Mouse (Mus musculus) urinary bladder, postnatal 14 days (tissue): ENCODE measurements around the gene Arl8a.

Source experiments
- DNase-seq: peaks from one replicate; pipeline ENCODE4 v3.0.0; 2021; ENCODE audit warnings: low spot score

Arl8a gene

DNA sequence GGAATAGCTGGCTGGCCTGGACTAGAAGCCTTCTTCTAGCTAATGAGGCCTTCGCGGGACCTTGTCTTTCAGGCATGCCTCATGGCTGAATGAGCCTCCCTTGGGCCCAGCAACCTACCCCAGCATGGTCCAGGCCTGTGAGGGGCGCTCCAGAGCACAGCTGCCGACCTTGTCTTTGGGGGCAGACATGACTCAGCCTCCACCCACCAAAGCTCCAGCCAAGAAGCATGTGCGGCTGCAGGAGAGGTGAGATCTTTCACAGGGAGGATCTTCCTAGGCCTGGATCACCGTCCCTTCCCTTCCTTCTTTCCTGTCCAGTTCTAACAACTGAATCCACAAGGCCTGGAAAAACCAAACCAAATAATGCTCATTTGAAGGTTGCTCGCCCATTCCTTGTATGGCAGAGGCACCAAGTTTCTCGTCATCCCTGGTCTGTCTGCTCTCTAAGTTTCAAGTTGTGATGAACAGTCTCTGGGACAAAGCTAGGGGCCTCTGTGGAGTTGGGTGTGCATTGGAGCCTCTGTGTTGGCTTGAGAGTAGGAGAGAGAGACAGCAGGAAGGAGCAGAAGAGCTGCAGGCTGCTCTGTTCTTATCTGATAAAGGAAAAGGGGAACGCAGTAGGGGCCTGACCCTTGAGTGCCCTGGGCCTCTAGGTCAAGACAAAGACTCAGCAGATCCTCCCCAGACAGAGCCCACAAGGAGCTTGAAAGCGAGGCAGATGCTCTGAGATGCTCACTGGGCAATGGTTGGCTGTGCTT lies 12.8 kb upstream of the Arl8a start:
- DNase-seq: no peak

DNA sequence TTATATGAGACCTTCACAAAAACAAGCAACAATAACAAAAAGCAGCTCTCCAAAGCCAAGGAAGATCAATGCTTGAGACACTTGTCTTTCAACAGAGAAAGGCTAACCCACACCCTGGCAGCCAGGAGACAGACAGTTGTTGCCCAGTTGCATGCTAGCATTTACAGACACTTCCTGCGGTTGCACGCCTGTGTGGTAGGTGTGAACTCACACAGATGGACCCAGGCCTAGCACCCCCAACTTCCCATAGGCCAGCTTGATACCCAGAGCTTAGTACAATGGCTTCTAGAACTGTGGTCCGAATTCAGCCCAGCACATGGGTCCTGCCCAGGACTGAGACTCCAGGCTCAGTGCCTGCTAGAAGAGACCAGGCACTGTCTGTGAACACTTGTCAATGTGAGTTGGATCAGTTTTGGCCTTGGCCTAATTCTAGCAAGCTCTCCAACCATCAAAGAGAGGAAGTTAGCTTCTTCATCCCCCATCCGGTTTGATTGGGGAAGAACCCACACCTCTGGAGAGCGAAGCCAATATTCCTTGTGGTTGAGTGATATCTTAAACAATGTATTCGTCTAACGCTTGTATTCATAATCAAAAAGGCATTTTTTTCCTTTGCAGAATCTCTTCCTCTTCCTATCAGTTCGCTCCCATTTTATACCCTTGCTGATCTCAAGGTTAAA lies 11.4 kb upstream of the Arl8a start:
- no peak for DNase-seq

- peak; percentile 62 for DNase-seq
Observed at GRCm38 (mm10) chr1:135136500-135136899, 10.1 kb upstream of the Arl8a start.

- DNase-seq: no peak
Observed at GRCm38 (mm10) chr1:135139906-135140305, 6.7 kb upstream of the Arl8a start.

DNA sequence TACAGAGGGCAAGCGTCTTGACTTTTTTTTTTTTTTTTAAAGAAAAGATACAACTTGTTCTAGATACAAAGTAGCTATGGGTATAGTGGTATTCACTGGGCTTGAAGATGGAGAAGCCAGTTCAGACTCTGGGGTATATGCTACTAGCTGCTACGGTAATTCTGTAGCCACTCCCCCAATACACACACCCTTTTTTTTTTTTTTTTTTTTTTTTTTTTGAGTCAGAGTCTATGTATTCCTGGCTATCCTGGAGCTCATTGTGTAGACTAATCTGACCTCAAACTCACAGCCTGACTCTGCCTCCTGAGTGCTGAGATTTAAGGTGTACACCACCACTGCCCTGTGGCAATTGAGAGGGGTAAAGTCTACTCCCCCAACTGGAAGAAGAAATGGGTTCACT lies 4.2 kb upstream of the Arl8a start:
- DNase-seq: no peak

- DNase-seq: no peak
Observed at GRCm38 (mm10) chr1:135143940-135144339, 2.7 kb upstream of the Arl8a start.

GRCm38 (mm10) chr1:135146946-135147701 lies 500 bp downstream of the Arl8a start:
- DNase-seq: peak; percentile 90

GRCm38 (mm10) chr1:135147702-135148058 lies 1.1 kb downstream of the Arl8a start:
- DNase-seq: no peak

DNA sequence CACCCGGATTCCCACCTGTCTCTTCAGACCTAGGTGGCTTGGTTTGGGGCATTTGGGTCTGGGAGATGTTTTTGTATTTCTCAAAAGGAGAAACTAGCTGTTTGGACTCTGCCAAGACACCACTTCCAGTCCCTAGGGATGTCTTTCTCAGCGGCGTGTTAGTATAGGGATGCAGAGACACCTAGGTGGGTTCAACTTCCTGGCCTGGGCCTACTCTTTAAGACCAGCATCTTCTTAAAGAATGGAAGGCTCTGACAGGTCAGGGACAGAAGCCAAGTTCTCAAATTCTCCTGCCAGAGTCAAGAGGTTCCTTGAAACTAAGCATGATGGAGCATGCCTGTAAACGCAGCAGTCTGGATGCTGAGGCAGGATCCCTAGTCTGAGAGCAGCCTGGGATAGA lies 1.9 kb downstream of the Arl8a start:
- no peak for DNase-seq

- DNase-seq: no peak
Observed at GRCm38 (mm10) chr1:135148996-135149395, 2.4 kb downstream of the Arl8a start.

- no peak for DNase-seq
Observed at GRCm38 (mm10) chr1:135154011-135154410, 7.4 kb downstream of the Arl8a start.

DNA sequence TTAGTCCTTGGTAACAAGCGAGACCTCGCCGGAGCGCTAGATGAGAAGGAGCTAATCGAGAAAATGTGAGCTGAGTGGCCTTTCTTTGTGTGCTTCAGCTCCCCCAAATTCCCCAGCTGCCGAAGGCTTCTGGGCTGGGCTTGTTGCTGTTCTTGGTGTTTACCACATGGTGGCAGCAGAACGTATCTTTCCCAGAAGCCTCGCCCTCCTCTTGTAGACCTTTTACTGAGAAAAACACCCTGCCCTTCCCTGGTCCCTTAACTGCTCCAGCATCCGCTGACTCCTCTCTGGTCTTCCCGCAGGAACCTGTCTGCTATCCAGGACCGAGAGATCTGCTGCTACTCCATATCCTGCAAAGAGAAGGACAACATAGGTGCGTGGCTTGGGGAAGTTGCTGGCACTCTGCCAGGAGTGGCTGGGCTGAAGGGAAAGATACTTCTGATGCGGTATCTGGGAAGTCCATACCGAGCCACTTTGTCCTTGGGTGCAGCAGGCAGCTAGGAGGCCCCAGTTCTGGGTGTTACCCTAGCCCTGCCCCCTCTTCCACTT lies 7.9 kb downstream of the Arl8a start:
- peak; percentile 75 for DNase-seq

GRCm38 (mm10) chr1:135156300-135156699 lies 9.7 kb downstream of the Arl8a start:
- no peak for DNase-seq

DNA sequence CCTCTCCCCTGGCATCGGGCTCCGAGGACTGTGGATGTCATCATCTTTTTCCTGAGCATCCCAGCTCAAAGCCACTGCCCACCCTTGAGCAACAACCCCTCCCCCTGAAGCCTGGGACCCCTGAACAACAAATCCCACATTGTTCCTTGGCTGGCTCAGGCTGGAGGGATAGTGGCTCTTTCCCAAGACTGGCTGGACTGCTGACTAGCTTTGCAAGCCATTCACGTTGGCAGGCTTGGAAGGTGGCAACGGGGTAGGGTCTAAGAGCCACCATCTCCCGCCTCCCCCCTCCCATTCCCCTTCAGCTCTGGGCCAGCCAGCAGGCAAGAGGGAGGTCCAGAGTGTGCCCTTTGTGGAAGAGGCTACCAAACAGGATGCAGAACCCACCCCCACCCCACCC lies 12.0 kb downstream of the Arl8a start:
- no peak for DNase-seq

- no peak for DNase-seq
Observed at GRCm38 (mm10) chr1:135159074-135159473, 12.4 kb downstream of the Arl8a start.

DNA sequence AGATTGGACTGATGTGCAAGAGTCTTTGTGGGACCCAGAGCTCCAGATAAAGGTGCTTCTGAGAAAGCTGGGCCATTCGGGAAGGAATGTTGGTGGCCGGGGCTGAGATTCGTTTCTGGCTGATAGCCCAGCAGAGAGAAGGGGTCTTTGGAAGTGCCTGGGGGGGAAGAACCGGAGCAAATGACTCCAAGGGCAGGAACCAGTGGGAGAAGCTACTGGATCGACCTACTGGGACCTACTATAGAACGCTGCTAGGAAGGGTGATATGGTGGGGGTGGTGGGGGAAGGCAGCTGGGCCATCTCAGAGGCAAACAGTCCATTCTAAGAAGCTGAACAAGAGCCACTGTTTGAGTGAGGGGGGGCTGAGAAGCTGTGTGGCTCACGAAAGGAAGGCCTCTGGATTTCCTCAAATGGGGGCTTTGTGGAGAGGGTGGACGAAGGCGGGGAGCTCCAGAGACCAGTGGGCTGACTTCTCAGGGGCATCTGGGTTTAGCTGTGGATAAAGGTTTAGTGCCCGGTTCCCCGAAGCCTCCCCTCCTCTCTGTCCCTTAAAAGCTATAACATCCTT lies 13.0 kb downstream of the Arl8a start:
- no peak for DNase-seq

- no peak for DNase-seq
Observed at GRCm38 (mm10) chr1:135160411-135161050, 13.9 kb downstream of the Arl8a start.

GRCm38 (mm10) chr1:135162720-135163119 lies 16.1 kb downstream of the Arl8a start:
- no peak for DNase-seq

GRCm38 (mm10) chr1:135167435-135167834 lies 20.8 kb downstream of the Arl8a start, which contains the start of gene Gpr37l1:
Gpr37l1 (minus strand) TSS chr1:135167681.
- no peak for DNase-seq

- no peak for DNase-seq
Observed at GRCm38 (mm10) chr1:135168453-135169200, 22.0 kb downstream of the Arl8a start.
